Mouse (Mus musculus) 416B (cell line): ENCODE data around the gene Cd247.

Source experiments
- DNase-seq: peaks from one replicate; pipeline ENCODE4 v3.0.0; 2011; ENCODE audit warnings: low read depth

Gene Cd247

DNA sequence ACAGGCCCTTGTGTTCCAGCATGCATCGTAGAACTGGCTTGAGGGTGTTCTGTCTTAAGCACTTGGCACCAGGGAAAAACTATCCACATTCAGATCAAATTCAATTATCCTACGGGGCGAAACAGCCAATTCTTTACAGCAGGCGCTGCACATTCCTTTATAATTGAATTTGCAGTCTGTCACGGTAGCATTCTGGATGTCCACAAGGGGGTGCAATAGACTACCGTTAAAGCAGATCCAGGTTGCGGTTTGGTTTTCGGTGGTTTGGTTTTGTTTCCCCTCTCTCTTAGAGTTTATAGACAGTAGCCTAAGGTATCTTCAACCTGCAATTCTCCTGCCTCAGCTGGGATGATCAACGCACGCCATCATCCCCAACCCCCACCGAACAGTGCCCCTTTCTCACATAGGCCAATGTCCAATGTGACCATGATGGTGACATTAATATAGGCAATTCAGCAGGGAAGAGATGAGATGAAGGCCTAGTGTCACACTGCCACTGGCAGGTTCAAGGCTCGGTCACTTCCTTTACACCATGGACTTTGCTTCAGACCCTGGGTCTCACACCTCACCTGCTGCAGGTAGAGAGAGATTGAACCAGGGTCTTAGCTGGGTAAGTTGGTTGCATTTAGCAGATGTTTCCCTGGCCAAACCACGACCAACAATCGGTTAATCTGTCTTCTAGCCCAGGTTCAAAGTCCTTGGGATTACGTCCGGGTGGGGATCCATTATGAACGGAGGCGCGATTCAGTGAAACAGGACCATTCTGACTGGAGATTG, 12.8 kb upstream of the Cd247 start:
- DNase-seq: peak; percentile 84

- DNase-seq: peak; percentile 84
Observed at GRCm38 (mm10) chr1:165779954-165780585, 8.4 kb upstream of the Cd247 start.

GRCm38 (mm10) chr1:165780586-165781111, 7.8 kb upstream of the Cd247 start:
- DNase-seq: peak; percentile 58

DNA sequence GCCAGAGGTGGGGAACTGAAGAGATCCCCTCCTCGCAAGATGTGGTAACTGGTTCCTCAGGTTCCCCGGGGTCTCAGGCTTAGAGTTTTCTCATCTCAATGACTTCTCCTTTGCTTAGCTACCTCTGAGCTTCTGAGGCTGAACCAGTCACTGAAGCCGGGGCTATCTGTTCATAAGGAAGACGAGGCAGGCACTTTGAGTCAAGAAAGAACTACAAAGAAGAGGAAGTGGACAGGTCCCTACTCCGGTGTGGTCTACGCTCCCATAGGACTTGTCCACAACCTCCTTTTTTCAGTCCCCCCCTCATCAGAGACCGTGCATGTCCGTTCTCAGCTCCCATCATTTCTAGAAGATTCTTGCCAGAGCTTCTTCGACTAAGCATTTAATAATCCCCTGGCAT, 7.1 kb upstream of the Cd247 start:
- no peak for DNase-seq

GRCm38 (mm10) chr1:165781911-165782310, 6.6 kb upstream of the Cd247 start:
- DNase-seq: no peak

DNA sequence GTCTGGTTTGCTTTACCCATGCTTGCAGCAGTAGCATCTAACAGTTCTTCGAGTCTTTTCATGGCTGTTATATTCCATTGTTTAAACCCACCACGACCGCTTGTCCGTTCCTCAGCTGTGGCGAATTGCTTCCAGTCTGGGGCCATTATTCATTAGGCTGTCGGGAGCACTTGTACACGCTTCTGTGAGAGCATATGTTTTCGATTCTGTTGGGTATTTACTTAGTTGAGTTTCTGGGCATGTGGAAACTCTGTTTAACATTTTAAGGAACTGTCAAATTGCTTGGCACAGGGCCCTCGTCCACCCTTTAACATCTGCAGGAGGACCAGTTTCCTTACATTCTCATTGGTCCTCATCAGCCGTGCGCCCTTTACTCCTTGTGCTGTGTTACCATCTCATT, 2.2 kb upstream of the Cd247 start:
- DNase-seq: no peak

DNA sequence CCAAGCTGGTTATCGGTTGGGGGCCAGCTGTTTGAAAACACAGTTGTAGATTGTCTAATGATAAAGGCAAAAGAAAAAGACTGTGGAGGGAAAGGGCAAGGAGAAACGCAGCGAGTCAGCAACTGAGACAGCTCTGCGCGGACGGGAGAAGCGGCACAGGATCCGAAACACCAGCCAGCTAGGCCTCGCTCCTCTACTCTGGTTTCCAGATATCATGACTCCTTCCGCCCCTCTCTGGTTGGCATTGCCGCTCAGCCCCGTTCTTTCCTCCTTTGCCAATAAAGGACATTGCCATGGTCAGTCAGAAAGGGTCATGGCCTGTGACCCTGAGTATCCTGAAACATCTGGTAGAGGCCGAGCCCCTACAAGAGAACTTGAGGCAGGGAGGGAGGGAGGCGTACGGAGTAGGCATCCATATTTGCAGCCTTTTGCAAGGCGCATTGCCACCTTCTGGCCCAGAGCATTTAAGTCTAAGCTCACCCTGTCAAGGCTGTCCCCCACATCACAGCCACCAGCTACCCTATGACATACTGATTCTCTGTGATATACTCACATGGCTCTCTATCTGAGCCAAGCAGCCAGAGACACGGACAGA, 682 bp downstream of the Cd247 start:
- DNase-seq: no peak

DNA sequence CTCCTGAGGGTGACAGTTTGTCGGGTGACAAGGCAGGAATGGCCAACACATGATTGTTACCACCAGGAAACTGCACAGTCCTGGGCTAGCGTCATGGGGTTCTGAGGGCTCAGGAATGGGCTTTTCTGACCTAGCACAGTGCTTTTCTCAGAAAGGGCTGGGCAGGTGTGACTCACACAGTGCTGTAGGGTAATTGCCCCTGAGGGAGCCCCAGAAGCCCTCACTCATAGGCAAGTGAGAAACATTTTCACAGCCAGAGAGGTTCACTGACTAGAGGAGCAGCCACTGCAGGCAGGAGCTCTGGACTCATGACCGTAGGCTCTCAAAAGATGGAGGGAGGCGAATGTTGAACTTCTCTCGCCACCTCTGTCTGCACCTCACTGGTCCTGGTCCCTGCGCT, 1.5 kb downstream of the Cd247 start:
- no peak for DNase-seq

GRCm38 (mm10) chr1:165790461-165791210, 2.2 kb downstream of the Cd247 start:
- DNase-seq: no peak

GRCm38 (mm10) chr1:165791411-165791810, 2.9 kb downstream of the Cd247 start:
- DNase-seq: no peak

GRCm38 (mm10) chr1:165801709-165802310, 13.3 kb downstream of the Cd247 start:
- no peak for DNase-seq

GRCm38 (mm10) chr1:165803107-165803506, 14.6 kb downstream of the Cd247 start:
- no peak for DNase-seq

DNA sequence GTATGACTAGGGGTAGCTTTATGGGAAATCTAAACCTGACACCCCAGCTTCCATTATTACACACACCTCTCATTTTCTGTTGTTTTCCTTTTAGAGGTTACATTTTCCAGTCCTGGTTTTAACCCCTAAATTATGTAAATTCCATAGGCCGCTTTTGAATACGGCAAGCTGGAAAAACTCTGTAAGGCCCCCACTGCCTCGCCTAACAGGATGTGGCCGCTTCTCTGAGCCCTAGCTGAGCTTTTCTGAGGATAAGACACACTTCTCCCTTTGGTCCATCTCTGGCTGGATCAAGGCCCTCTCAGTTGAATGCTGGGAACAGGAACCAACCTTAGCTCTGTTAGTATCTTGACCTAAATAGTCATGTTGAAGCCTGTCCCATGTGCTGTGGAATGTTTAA, 15.7 kb downstream of the Cd247 start:
- no peak for DNase-seq

- DNase-seq: no peak
Observed at GRCm38 (mm10) chr1:165810633-165811032, 22.2 kb downstream of the Cd247 start.

DNA sequence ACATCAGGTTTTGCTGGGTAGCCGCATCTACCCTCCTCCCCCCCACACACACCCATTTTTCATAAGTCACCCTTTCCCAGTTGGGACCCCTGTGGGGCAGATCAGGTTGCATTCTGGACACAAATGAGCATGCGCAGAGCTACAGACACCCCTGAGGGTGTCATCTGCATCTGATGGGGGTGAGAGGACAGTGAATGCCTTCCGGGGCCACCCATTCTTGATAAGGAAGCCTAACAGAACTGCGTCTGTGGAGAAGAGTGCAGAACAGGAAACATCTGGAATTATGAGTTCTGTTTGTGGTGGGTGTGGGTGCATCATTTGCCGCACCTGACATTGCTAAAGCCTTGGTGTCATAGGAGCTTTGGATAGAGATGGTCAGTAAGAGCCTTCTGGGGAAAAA, 22.7 kb downstream of the Cd247 start:
- peak; percentile 19 for DNase-seq

DNA sequence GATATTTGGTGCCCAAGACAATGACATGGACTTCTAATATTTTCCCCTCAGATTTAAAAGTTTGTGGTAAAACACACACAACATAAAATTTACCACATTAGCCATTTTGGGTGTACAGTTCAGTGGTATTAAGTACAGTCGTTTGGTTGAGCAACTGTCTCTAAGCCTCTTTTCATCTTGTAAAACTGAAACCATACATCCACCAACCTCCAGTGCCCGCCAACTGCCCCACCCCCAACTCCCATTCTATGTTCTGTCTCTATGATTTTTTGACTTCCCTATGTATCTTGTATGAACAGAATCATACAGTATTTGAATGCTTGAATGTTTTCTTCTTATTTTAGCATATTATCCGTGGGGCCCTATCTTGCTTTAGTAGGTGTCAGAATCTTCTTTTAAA, 24.3 kb downstream of the Cd247 start:
- DNase-seq: peak; percentile 11

GRCm38 (mm10) chr1:165814116-165814515, 25.6 kb downstream of the Cd247 start:
- DNase-seq: no peak

- no peak for DNase-seq
Observed at GRCm38 (mm10) chr1:165814521-165815278, 26.2 kb downstream of the Cd247 start.

- no peak for DNase-seq
Observed at GRCm38 (mm10) chr1:165816391-165816790, 27.9 kb downstream of the Cd247 start.

- DNase-seq: no peak
Observed at GRCm38 (mm10) chr1:165817264-165817663, 28.8 kb downstream of the Cd247 start.
